Mouse (Mus musculus) forebrain, embryonic 12.5 days (tissue): Measurements from ENCODE around the gene Sgca. TPM values are rescaled to one million over a fixed set of nuclear protein-coding genes. Genes with fewer than 3 reads are reported as not detected.

ENCODE experiments used
- ATAC-seq: fragments of 200-750 bp; cut with Nextera tagmentation; 2 replicates; pipeline ENCODE4 v1.8.0; 2017; ENCODE audit warnings: moderate TSS enrichment; ENCODE audit not compliant: low FRiP score
- H3K27ac ChIP-seq: fragments of 300-500 bp; sonication (generic); 2 replicates; pipeline ENCODE4 v1.5.1; 2016; ENCODE audit warnings: mild to moderate bottlenecking
- H3K27me3 ChIP-seq: fragments of 300-500 bp; sonication (generic); 2 replicates; pipeline ENCODE4 v1.6.1; 2016; ENCODE audit warnings: mild to moderate bottlenecking
- H3K36me3 ChIP-seq: fragments of 300-500 bp; sonication (generic); replicated peaks from 2 replicates; pipeline ENCODE4 v1.6.1; 2016; ENCODE audit warnings: mild to moderate bottlenecking
- H3K4me1 ChIP-seq: fragments of 300-500 bp; sonication (generic); 2 replicates; pipeline ENCODE4 v1.6.1; 2016
- H3K4me2 ChIP-seq: fragments of 300-500 bp; sonication (generic); 2 replicates; pipeline ENCODE4 v1.6.1; 2016; ENCODE audit warnings: mild to moderate bottlenecking, moderate library complexity
- H3K4me3 ChIP-seq: fragments of 300-500 bp; sonication (generic); replicated peaks from 2 replicates; pipeline ENCODE4 v1.5.1; 2016; ENCODE audit warnings: mild to moderate bottlenecking
- H3K9ac ChIP-seq: fragments of 300-500 bp; sonication (generic); 2 replicates; pipeline ENCODE4 v1.6.1; 2016; ENCODE audit warnings: mild to moderate bottlenecking
- H3K9me3 ChIP-seq: fragments of 300-500 bp; sonication (generic); 2 replicates; pipeline ENCODE4 v1.6.1; 2016
- WGBS: fragments of 180-500 bp; shearing (Covaris S2); methylation state at CpG from one replicate; pipeline ENCODE4 v1.1.7; 2016; 5-methylcytosine and 5-hydroxymethylcytosine counted together
- polyA plus RNA-seq: library from polyadenylated mRNA; unstranded; fragments of >200 nt; fragmentation: Nextera tagmentation; extraction: Ambion mirVana; gene quantifications from 2 replicates; pipeline ENCODE4 v1.2.1, GENCODE M21; 2016

Gene Sgca
- polyA plus RNA-seq, 1 experiment from 2014 or later: not detected

- Histone ChIP-seq H3K27ac (0 out of 2 replicates have a peak overlapping the region, but pooled peaks have one; percentile 42), H3K9me3 (0 out of 2 replicates have a peak, but pooled peaks cover 4% of the 10 kb centered on the region), H3K4me1 (peaks cover 35% of the 10 kb centered on the region), H3K27me3 (no peaks in the 10 kb centered on the region), H3K36me3 (no peaks in the 10 kb centered on the region), H3K4me3 (no peak overlapping the region), H3K4me2 (peak overlapping the region; percentile 29), H3K9ac (no peak overlapping the region)
- 49% methylated on average over 9 of the region's 9 CpGs for WGBS
- peak; percentile 71; the same call in 1 of the 2 replicates for ATAC-seq
Measured at GRCm38 (mm10) chr11:94955103-94955502, 21.0 kb downstream of the Sgca start.

- 0 out of 2 replicates have a peak overlapping the region, but pooled peaks have one; percentile 13 for H3K4me2 ChIP-seq
Measured at GRCm38 (mm10) chr11:94952169-94952568, 24.0 kb downstream of the Sgca start.

GRCm38 (mm10) chr11:94945236-94945635, 30.9 kb downstream of the Sgca start:
- H3K27ac ChIP-seq: no peak overlapping the region
- H3K4me3 ChIP-seq: no peak overlapping the region
- no peaks in the 10 kb centered on the region for H3K36me3 ChIP-seq
- H3K4me2 ChIP-seq: no peak overlapping the region
- WGBS: 88% methylated on average over 12 of the region's 12 CpGs
- no peaks in the 10 kb centered on the region for H3K9me3 ChIP-seq
- peaks cover 35% of the 10 kb centered on the region for H3K27me3 ChIP-seq
- no peaks in the 10 kb centered on the region for H3K4me1 ChIP-seq
- no peak for ATAC-seq
- no peak overlapping the region for H3K9ac ChIP-seq

More at GRCm38 (mm10) chr11:94952169-94952568, 24.0 kb downstream of the Sgca start:
- Histone ChIP-seq H3K9me3 (0 out of 2 replicates have a peak, but pooled peaks cover 4% of the 10 kb centered on the region), H3K36me3 (no peaks in the 10 kb centered on the region), H3K4me3 (no peak overlapping the region), H3K9ac (0 out of 2 replicates have a peak overlapping the region, but pooled peaks have one; percentile 21), H3K27me3 (no peaks in the 10 kb centered on the region), H3K4me1 (peaks cover 25% of the 10 kb centered on the region), H3K27ac (peak overlapping the region; percentile 83)
- WGBS: 4% methylated on average over 6 of the region's 6 CpGs
- 0 out of 2 replicates have a peak, but pooled peaks have one; percentile 30 for ATAC-seq

GRCm38 (mm10) chr11:94944295-94944694, 31.8 kb downstream of the Sgca start:
- no peak for ATAC-seq
- H3K4me1 ChIP-seq: no peaks in the 10 kb centered on the region
- no peak overlapping the region for H3K4me3 ChIP-seq
- 20% methylated on average over 8 of the region's 8 CpGs for WGBS
- H3K9ac ChIP-seq: no peak overlapping the region
- H3K27ac ChIP-seq: no peak overlapping the region
- H3K9me3 ChIP-seq: no peaks in the 10 kb centered on the region
- H3K36me3 ChIP-seq: no peaks in the 10 kb centered on the region
- peaks cover 45% of the 10 kb centered on the region for H3K27me3 ChIP-seq
- H3K4me2 ChIP-seq: no peak overlapping the region

- no peak overlapping the region for H3K9ac ChIP-seq
- H3K27me3 ChIP-seq: peaks cover 57% of the 10 kb centered on the region
- H3K36me3 ChIP-seq: no peaks in the 10 kb centered on the region
- H3K27ac ChIP-seq: no peak overlapping the region
- no peak overlapping the region for H3K4me2 ChIP-seq
- ATAC-seq: no peak
- 85% methylated on average over 15 of the region's 15 CpGs for WGBS
- H3K4me3 ChIP-seq: no peak overlapping the region
- H3K9me3 ChIP-seq: no peaks in the 10 kb centered on the region
- 0 out of 2 replicates have a peak, but pooled peaks cover under 1% of the 10 kb centered on the region for H3K4me1 ChIP-seq
Measured at GRCm38 (mm10) chr11:94943054-94943453, 33.1 kb downstream of the Sgca start.

- Histone ChIP-seq H3K27me3 (peaks cover 63% of the 10 kb centered on the region), H3K9ac (no peak overlapping the region), H3K9me3 (no peaks in the 10 kb centered on the region), H3K36me3 (no peaks in the 10 kb centered on the region), H3K27ac (no peak overlapping the region), H3K4me1 (peaks cover 6% of the 10 kb centered on the region), H3K4me2 (no peak overlapping the region), H3K4me3 (no peak overlapping the region)
- ATAC-seq: no peak
- whole genome bisulfite sequencing: 52% methylated on average over 13 of the region's 13 CpGs
Measured at GRCm38 (mm10) chr11:94942282-94943023, 33.7 kb downstream of the Sgca start.

GRCm38 (mm10) chr11:94941776-94942175, 34.4 kb downstream of the Sgca start:
- no peaks in the 10 kb centered on the region for H3K9me3 ChIP-seq
- no peak overlapping the region for H3K4me3 ChIP-seq
- no peak overlapping the region for H3K27ac ChIP-seq
- H3K4me1 ChIP-seq: peaks cover 11% of the 10 kb centered on the region
- H3K9ac ChIP-seq: no peak overlapping the region
- H3K36me3 ChIP-seq: no peaks in the 10 kb centered on the region
- peaks cover 68% of the 10 kb centered on the region for H3K27me3 ChIP-seq
- WGBS: 77% methylated on average over 8 of the region's 8 CpGs
- no peak for ATAC-seq
- H3K4me2 ChIP-seq: no peak overlapping the region

- WGBS: 39% methylated on average over 9 of the region's 9 CpGs
- Histone ChIP-seq H3K4me2 (no peak overlapping the region), H3K27me3 (peaks cover 74% of the 10 kb centered on the region), H3K4me1 (peaks cover 15% of the 10 kb centered on the region), H3K9me3 (no peaks in the 10 kb centered on the region), H3K9ac (no peak overlapping the region), H3K36me3 (no peaks in the 10 kb centered on the region), H3K4me3 (no peak overlapping the region), H3K27ac (no peak overlapping the region)
- no peak for ATAC-seq
Measured at GRCm38 (mm10) chr11:94941121-94941520, 35.0 kb downstream of the Sgca start.

- Histone ChIP-seq H3K27me3 (peaks cover 87% of the 10 kb centered on the region), H3K27ac (no peak overlapping the region), H3K9ac (no peak overlapping the region), H3K4me2 (no peak overlapping the region), H3K36me3 (no peaks in the 10 kb centered on the region), H3K4me1 (peaks cover 15% of the 10 kb centered on the region), H3K9me3 (no peaks in the 10 kb centered on the region), H3K4me3 (no peak overlapping the region)
- 19% methylated on average over 4 of the region's 4 CpGs for WGBS
- no peak for ATAC-seq
Measured at GRCm38 (mm10) chr11:94939280-94939679, 36.8 kb downstream of the Sgca start.

- no peaks in the 10 kb centered on the region for H3K36me3 ChIP-seq
- H3K4me2 ChIP-seq: peak overlapping the region; percentile 59; the same call in 1 of the 2 replicates
- peaks cover 97% of the 10 kb centered on the region for H3K27me3 ChIP-seq
- peaks cover 15% of the 10 kb centered on the region for H3K4me1 ChIP-seq
- ATAC-seq: no peak
- WGBS: 24% methylated on average over 9 of the region's 9 CpGs
- 0 out of 2 replicates have a peak overlapping the region, but pooled peaks have one; percentile 35 for H3K4me3 ChIP-seq
- no peaks in the 10 kb centered on the region for H3K9me3 ChIP-seq
- H3K27ac ChIP-seq: no peak overlapping the region
- H3K9ac ChIP-seq: no peak overlapping the region
Measured at GRCm38 (mm10) chr11:94938296-94938695, 37.8 kb downstream of the Sgca start.

- Histone ChIP-seq H3K9ac (no peak overlapping the region), H3K4me1 (peaks cover 15% of the 10 kb centered on the region), H3K4me3 (peak overlapping the region; percentile 35), H3K27me3 (peaks cover 97% of the 10 kb centered on the region), H3K27ac (no peak overlapping the region), H3K4me2 (peak overlapping the region; percentile 59), H3K36me3 (no peaks in the 10 kb centered on the region), H3K9me3 (no peaks in the 10 kb centered on the region)
- under 1% methylated on average over 15 of the region's 15 CpGs for WGBS
- peak; percentile 18; the same call in 1 of the 2 replicates for ATAC-seq
Measured at GRCm38 (mm10) chr11:94937787-94938186, 38.3 kb downstream of the Sgca start.

- H3K9ac ChIP-seq: no peak overlapping the region
- no peaks in the 10 kb centered on the region for H3K36me3 ChIP-seq
- H3K4me2 ChIP-seq: peak overlapping the region; percentile 59
- no peak overlapping the region for H3K27ac ChIP-seq
- 2% methylated on average over 18 of the region's 18 CpGs for WGBS
- no peaks in the 10 kb centered on the region for H3K9me3 ChIP-seq
- H3K27me3 ChIP-seq: peaks cover 98% of the 10 kb centered on the region
- H3K4me1 ChIP-seq: peaks cover 15% of the 10 kb centered on the region
- ATAC-seq: peak; percentile 31
- peak overlapping the region; percentile 35 for H3K4me3 ChIP-seq
Measured at GRCm38 (mm10) chr11:94937335-94937781, 38.8 kb downstream of the Sgca start.
